Mouse (Mus musculus) kidney, embryonic 14.5 days (tissue): ENCODE measurements around the gene Pla1a. TPM values are rescaled to one million over a fixed set of nuclear protein-coding genes. Genes with fewer than 3 reads are reported as not detected.
A peak's percentile ranks its signal among the peaks of the same experiment; 100 is the strongest.

Experiments used
- ATAC-seq: fragments of 200-750 bp; cut with Nextera tagmentation; 2 replicates; pipeline ENCODE4 v1.8.0; 2017; ENCODE audit warnings: moderate number of reproducible peaks, mild to moderate bottlenecking, moderate TSS enrichment, moderate library complexity; ENCODE audit not compliant: low FRiP score, low TSS enrichment
- H3K27ac ChIP-seq: fragments of 300-500 bp; sonication (generic); 2 replicates; pipeline ENCODE4 v1.5.1; 2014; ENCODE audit warnings: low read depth, mild to moderate bottlenecking, low read length, moderate library complexity, mixed read lengths
- H3K27me3 ChIP-seq: fragments of 300-500 bp; sonication (generic); 2 replicates; pipeline ENCODE4 v1.6.1; 2014; ENCODE audit warnings: mild to moderate bottlenecking, low read length; ENCODE audit not compliant: control insufficient read depth, insufficient read depth
- H3K36me3 ChIP-seq: fragments of 300-500 bp; sonication (generic); 2 replicates; pipeline ENCODE4 v1.6.1; 2014; ENCODE audit warnings: low read length, mixed read lengths; ENCODE audit not compliant: control insufficient read depth, insufficient read depth
- H3K4me1 ChIP-seq: fragments of 300-500 bp; sonication (generic); 2 replicates; pipeline ENCODE4 v1.6.1; 2014; ENCODE audit warnings: low read length, mixed read lengths; ENCODE audit not compliant: control insufficient read depth, insufficient read depth
- H3K4me2 ChIP-seq: fragments of 300-500 bp; sonication (generic); replicated peaks from 2 replicates; pipeline ENCODE4 v1.6.1; 2014; ENCODE audit warnings: low read depth, mild to moderate bottlenecking, low read length
- H3K4me3 ChIP-seq: fragments of 300-500 bp; sonication (generic); 2 replicates; pipeline ENCODE4 v1.5.1; 2014; ENCODE audit warnings: mild to moderate bottlenecking, low read length
- H3K9ac ChIP-seq: fragments of 300-500 bp; sonication (generic); 2 replicates; pipeline ENCODE4 v1.6.1; 2014; ENCODE audit warnings: low read depth, mild to moderate bottlenecking, low read length, moderate library complexity
- H3K9me3 ChIP-seq: fragments of 300-500 bp; sonication (generic); 2 replicates; pipeline ENCODE4 v1.6.1; 2016; ENCODE audit warnings: low read length; ENCODE audit not compliant: control insufficient read depth
- WGBS: fragments of 180-500 bp; shearing (Covaris S2); extraction: QIAGEN DNeasy Blood & Tissue Kit; methylation state at CpG from one replicate; pipeline ENCODE4 v1.1.7; 2014; 5-methylcytosine and 5-hydroxymethylcytosine counted together
- polyA plus RNA-seq: library from polyadenylated mRNA; unstranded; fragments of >200 nt; fragmentation: Nextera tagmentation; extraction: Ambion mirVana; gene quantifications from 2 replicates; pipeline ENCODE4 v1.2.1, GENCODE M21; 2014

Pla1a gene
- polyA plus RNA-seq, 1 experiment from 2014 or later: 0.79 TPM

DNA sequence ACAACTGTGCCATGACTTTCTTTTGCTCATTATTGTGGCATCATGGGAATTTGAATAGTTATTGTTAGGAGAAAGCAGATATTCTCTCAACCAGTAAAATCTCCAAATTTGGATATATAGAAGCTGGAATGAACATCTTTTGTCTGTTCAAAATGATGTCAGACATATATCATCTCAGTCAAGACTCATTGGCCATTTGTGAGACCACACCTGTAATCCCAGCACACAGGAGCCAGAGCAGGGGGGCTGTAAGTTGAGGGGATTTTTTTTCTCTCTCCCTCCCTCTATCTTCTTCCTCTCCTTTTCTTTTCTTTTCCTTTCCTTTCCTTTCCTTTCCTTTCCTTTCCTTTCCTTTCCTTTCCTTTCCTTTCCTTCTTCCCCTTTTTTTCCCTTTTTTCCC lies 80.1 kb downstream of the Pla1a start:
- Histone ChIP-seq H3K27me3 (no peaks in the 10 kb centered on the region), H3K27ac (no peak overlapping the region), H3K9me3 (no peaks in the 10 kb centered on the region), H3K9ac (no peak overlapping the region), H3K4me1 (0 out of 2 replicates have a peak, but pooled peaks cover under 1% of the 10 kb centered on the region), H3K4me3 (no peak overlapping the region), H3K4me2 (no peak overlapping the region), H3K36me3 (peaks cover 28% of the 10 kb centered on the region)
- no peak for ATAC-seq

DNA sequence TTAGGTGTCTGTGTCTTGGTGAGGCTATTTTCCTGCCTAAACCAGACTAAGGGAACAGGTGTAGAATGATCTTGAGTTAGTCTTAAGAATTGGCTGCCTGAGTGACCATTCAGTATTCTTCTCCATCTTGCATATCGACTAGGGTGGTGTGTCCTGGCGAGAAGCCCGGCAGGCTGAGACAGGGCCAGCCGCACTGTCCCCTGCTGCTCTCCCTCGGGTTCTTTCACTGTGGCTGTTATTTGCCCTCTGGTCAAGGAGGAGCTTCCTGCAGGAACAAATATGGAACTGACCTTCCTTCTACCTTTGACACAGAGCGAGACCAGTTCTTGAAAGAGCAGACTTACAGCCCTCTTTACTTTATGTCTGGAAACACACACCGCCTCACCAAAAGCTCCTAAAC lies 80.9 kb downstream of the Pla1a start:
- H3K9ac ChIP-seq: no peak overlapping the region
- no peak for ATAC-seq
- H3K27ac ChIP-seq: no peak overlapping the region
- H3K36me3 ChIP-seq: peaks cover 28% of the 10 kb centered on the region
- no peaks in the 10 kb centered on the region for H3K9me3 ChIP-seq
- no peak overlapping the region for H3K4me3 ChIP-seq
- H3K27me3 ChIP-seq: no peaks in the 10 kb centered on the region
- 0 out of 2 replicates have a peak, but pooled peaks cover 5% of the 10 kb centered on the region for H3K4me1 ChIP-seq
- no peak overlapping the region for H3K4me2 ChIP-seq
- 87% methylated on average over 7 of the region's 7 CpGs for WGBS

DNA sequence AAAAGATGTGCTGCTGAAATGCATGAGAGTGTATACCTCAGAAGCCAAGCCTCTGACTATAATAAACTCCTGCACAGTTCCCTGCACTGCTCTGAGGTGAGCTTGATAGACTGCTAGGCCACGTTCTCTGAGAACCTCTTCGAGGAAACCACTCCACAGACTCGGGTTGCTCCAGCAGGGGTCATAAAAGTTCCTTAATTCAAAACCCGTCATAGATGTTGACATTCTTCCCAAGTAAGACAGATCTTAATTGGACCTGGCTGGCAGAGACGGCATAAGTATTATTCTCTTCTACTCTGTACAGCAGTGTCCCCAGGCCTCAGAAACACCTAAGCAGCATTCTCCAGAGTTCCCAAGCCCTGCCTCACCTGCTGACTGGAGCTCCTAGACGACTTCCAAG lies 82.0 kb downstream of the Pla1a start:
- no peaks in the 10 kb centered on the region for H3K27me3 ChIP-seq
- no peak overlapping the region for H3K4me3 ChIP-seq
- H3K27ac ChIP-seq: no peak overlapping the region
- 0 out of 2 replicates have a peak, but pooled peaks cover 5% of the 10 kb centered on the region for H3K4me1 ChIP-seq
- H3K4me2 ChIP-seq: no peak overlapping the region
- H3K9ac ChIP-seq: no peak overlapping the region
- H3K9me3 ChIP-seq: no peaks in the 10 kb centered on the region
- peaks cover 28% of the 10 kb centered on the region for H3K36me3 ChIP-seq
- 81% methylated on average over 6 of the region's 6 CpGs for WGBS
- ATAC-seq: no peak

DNA sequence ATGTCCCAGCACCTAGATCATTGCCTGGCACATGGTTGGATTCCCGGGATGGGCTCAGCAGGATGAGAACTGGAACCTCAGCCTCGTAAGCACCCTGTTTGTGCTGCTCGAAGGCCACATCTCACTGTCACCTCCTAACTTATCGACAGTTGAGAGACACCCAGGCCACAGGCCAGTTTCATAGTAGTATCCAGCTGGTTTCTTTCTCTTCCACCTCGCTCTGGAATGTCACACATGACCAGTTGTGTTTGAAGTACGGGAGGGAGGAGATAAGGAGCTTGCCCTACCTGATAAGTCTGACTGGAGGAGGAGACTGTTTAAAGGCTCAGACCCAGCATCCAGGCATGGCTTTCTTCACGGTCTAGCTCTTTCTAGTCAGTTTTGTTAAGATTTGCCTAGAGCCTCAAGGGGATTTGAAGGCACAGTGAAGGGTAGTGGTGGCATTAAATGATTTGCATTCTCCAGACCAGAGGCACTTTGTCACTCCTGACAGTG lies 82.5 kb downstream of the Pla1a start:
- H3K27me3 ChIP-seq: no peaks in the 10 kb centered on the region
- ATAC-seq: no peak
- H3K9ac ChIP-seq: no peak overlapping the region
- H3K4me3 ChIP-seq: no peak overlapping the region
- no peak overlapping the region for H3K27ac ChIP-seq
- H3K4me2 ChIP-seq: no peak overlapping the region
- 0 out of 2 replicates have a peak, but pooled peaks cover 5% of the 10 kb centered on the region for H3K4me1 ChIP-seq
- WGBS: 70% methylated on average over 7 of the region's 7 CpGs
- H3K9me3 ChIP-seq: no peaks in the 10 kb centered on the region
- H3K36me3 ChIP-seq: peaks cover 28% of the 10 kb centered on the region

DNA sequence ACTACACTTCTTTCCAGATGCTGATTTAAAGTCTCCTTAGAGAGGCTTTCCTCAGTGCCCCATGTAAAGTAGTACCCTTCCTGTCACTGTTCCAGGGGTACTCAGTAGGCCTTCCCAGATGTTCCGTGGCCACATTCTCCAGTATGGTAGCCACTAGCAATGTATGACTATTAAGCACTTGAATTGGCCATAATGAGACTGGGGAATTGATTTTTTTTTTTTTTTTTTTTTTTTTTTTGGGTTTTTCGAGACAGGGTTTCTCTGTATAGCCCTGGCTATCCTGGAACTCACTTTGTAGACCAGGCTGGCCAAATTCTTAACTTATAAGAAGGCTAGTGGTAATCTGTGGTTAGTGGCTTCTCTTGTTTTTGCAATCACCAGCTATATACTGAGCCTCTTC lies 83.1 kb downstream of the Pla1a start:
- Histone ChIP-seq H3K4me3 (no peak overlapping the region), H3K36me3 (peaks cover 28% of the 10 kb centered on the region), H3K27me3 (no peaks in the 10 kb centered on the region), H3K9ac (no peak overlapping the region), H3K27ac (no peak overlapping the region), H3K4me1 (0 out of 2 replicates have a peak, but pooled peaks cover 5% of the 10 kb centered on the region), H3K9me3 (no peaks in the 10 kb centered on the region), H3K4me2 (no peak overlapping the region)
- ATAC-seq: no peak
- 97% methylated on average over 2 of the region's 2 CpGs for WGBS

DNA sequence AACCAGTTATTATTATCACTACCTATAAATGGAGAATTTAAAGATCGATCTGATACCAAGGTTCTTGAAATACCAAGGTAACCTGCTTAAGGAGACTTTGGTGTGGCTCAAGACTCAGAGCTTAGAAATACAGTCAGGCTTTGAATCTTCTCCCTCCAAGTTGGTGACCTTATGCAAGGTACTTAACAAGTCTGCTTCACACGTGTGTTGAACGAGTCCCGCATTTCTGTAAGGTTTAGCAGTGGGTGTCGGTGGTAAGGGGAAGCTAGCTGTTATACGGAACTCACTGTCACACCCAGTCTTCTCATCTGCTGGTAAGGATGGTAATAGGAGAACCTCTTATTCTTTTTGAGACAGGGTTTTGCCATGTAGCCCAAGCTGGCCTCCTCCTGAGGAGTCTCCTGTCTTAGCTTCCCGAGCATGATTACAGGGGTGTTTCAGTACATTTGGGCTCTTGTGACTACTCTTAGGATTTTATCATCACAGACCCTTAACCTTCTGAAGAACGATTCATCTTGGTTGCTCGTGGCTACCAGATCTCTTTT lies 84.7 kb downstream of the Pla1a start:
- Histone ChIP-seq H3K9me3 (no peaks in the 10 kb centered on the region), H3K27me3 (no peaks in the 10 kb centered on the region), H3K4me3 (no peak overlapping the region), H3K36me3 (peaks cover 28% of the 10 kb centered on the region), H3K4me2 (peak overlapping the region; percentile 58), H3K4me1 (0 out of 2 replicates have a peak, but pooled peaks cover 5% of the 10 kb centered on the region), H3K27ac (no peak overlapping the region), H3K9ac (peak overlapping the region; percentile 86; the same call in 1 of the 2 replicates)
- ATAC-seq: no peak
- WGBS: 89% methylated on average over 9 of the region's 9 CpGs

DNA sequence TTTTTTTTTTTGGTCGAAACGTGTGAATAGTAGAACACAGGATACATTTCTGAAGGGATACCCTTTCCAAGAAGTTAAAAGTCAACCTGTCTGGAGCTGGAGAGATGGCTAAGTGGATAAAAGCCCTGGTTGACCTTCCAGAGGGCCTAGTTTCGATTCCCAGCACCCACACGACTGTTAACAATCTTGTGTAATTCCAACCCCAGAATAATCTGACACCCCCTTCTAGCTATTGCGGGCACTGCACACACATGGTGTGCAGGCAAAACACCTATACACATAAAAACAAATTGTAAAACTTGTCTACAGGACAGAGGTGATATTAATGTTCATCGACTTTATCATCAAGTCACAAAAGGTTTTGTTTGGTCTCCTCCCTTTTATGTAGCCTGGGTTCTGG lies 85.4 kb downstream of the Pla1a start:
- H3K27ac ChIP-seq: no peak overlapping the region
- no peak for ATAC-seq

DNA sequence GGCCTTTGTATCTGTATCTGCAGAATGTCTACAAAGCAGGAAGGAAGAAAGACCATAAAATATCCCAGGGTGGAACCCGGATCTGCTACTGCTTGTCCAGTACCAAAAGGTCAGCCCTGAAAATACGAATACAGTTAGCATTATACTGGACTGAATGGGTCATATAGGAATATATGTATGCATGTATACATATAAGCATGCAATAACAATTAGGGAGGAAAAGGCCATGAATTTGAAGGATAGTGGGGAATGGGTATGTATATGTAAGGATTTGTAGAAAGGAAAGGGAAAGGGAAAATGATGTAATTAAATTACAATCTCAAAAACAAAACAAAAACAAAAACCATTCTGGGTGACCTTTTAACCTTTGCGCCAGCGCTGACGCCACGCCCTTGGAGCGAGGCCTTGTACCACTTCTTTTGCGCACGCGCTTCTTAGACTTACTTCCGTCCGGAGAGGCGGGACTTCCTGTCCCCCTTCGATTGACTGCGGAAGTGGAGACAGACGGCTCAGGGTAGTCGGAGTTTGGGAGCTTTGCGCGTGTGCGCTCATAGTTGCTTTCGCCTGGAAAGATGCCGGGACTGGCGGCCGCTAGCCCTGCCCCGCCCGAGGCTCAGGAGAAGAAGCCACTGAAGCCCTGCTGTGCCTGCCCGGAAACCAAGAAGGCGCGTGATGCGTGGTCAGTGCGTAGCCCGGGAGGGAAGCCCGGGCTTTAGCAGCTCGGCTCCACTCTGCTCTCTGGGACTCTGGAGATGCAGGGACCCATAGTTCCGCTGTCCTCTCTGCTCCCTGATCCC lies 86.2 kb downstream of the Pla1a start, which contains the start of the genes Cox17 and Gm21987:
Gene Cox17, plus strand, starts transcription at position 463 of the 797 bp plus-strand sequence.
Gene Gm21987, plus strand, starts transcription at position 512 of the 797 bp plus-strand sequence.
- Histone ChIP-seq H3K4me1 (0 out of 2 replicates have a peak, but pooled peaks cover 5% of the 10 kb centered on the region), H3K9me3 (no peaks in the 10 kb centered on the region), H3K4me2 (peak within 1 kb of the TSS; percentile 58), H3K4me3 (peak within 1 kb of the TSS; percentile 85), H3K36me3 (peaks cover 22% of the 10 kb centered on the region), H3K27me3 (no peaks in the 10 kb centered on the region), H3K27ac (peak within 1 kb of the TSS; percentile 85), H3K9ac (peak within 1 kb of the TSS; percentile 86)
- peak; percentile 95 for ATAC-seq
- 3% methylated on average over 35 of the region's 35 CpGs for WGBS

More for the DNA sequence above, 85.4 kb downstream of the Pla1a start:
- WGBS: 63% methylated on average over 6 of the region's 6 CpGs
- 0 out of 2 replicates have a peak, but pooled peaks cover 5% of the 10 kb centered on the region for H3K4me1 ChIP-seq
- no peaks in the 10 kb centered on the region for H3K9me3 ChIP-seq
- H3K4me2 ChIP-seq: peak overlapping the region; percentile 58
- no peaks in the 10 kb centered on the region for H3K27me3 ChIP-seq
- peak overlapping the region; percentile 86; the same call in 1 of the 2 replicates for H3K9ac ChIP-seq
- H3K36me3 ChIP-seq: peaks cover 28% of the 10 kb centered on the region
- H3K4me3 ChIP-seq: peak overlapping the region; percentile 85
